Mouse (Mus musculus) cerebellum, adult 18-20 months (tissue): ENCODE data around the gene Cyth4.
A peak's percentile ranks its signal among the peaks of the same experiment; 100 is the strongest.

Experiments used
- DNase-seq, 2 experiments: peaks; one replicate each; pipeline ENCODE4 v3.0.0; 2021

Cyth4 gene

GRCm38 (mm10) chr15:78596914-78597313 lies at the start of gene Cyth4:
Gene Cyth4 (plus strand): TSS chr15:78597047.
- no peak for DNase-seq

DNA sequence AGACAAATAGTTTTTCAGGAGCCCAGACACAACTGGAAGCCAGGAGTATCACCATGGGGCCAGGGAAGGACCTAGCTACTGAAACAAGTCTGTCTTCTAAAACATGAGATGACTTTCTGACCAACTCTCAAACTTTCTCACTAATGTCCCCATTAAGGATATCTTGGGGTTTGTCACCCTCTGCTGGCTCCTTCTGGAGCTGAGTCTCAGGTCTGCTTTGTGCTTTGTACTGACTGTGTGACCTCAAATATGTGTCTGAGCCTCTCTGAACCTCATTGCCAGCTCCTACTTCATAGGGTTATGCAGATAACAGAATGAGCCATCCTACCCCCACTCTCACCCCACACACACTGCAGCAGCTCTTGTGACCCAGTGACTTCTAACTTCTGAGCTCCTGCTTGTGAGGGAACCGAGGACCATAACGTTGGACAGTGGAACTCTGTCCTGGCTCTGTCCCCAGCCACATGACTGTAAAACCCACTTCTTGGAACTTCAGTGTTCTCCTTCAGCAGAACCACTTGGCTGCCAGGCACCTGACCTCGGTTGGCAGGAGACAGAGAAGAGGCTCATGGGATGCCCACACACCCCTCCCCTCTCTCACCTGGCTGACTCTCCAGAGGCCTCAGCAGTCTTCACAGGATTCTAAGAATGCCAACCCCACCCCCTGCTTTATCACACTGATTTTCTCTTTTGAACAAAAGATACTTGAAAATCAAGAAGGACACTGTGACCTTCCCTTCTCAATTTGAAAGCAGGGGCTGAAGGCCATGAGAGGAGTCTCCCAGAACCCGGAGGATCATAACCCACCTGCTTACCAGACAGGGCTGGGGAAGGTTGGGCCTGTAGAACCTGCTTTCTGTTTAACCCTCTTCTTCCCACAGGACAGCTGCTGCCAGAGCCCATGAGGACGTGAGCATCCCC lies 49.2 kb upstream of the Cyth4 start:
- peak; percentile 53 to 58 for DNase-seq

DNA sequence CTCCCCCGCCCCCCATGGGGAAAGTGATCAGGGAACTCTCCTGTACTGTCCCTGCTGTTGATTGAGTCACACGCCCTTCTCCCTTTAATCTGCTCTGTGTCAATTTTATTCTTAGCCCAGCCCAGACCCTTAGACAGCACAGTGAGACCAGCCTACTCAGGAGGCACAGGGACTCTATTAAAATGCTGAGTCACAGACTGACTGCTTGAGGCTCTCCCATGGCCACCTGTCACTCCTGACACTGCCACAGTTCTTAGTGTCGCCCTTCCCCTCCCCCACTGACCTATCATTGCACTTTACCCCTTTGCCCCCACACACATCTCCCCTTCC lies 48.5 kb upstream of the Cyth4 start:
- DNase-seq = no peak

DNA sequence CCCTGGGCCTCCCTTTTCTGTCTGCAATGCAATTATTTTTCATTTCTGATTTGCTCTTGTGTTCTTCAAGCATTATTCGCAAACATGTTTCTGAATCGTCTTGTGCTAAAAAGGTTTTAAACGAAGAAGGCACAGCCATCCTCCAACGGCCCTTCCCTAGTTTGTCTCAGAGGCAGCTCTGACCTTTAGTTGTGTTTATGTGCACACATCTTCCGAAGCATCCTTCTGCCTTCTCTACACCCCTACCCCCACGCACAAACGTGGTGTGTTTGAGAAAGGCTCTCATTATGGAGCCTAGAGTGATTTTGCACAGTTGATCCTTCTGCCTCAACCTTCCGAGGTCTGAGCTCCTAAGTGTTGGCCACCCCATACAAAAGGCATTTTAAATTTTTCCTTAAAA lies 48.1 kb upstream of the Cyth4 start:
- DNase-seq = no peak

GRCm38 (mm10) chr15:78549189-78549734 lies 47.6 kb upstream of the Cyth4 start:
- no peak for DNase-seq

- no peak for DNase-seq
Measured at GRCm38 (mm10) chr15:78554545-78555313, 42.1 kb upstream of the Cyth4 start.

DNA sequence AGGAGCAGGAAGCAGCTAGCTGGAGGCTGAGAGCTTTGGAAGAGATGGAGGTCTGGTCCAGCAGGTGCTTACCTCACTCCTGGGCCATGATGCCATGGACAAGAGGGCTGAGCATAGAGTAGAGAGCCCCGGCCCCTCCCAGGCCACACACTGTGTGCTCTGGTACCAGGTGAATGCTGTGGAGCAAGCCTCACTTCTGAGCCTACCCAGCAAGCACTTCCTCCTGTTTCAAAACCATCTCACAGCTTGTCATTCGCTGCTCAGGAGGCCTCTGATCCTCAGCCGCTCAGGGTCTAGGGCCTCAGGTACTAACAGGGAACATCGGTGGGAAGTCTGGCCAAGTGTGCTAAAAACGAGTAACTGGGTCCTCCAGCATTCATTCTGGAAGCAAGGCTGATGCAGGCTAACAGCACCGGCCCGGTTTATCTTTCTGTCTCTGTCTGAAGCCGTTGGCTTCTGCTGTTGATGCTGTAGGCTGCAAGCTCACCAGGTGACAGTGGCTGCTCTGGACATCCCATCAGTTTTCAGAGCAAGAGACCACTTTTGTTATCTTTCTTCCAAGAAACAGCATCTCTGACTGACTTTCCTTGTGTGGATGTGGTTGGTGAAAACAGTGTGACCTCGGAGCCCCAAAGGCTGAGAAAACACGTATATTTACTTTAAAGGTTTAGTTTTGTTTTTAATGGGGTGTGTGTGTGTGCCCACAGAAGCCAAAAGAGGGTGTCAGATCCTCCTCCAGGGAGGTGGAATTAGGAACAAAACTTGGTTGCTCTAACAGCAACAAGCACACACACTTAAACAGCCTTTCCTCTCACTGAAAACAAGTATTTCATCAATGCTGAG lies 38.9 kb upstream of the Cyth4 start:
- DNase-seq = no peak

- no peak for DNase-seq
Measured at GRCm38 (mm10) chr15:78559141-78559979, 37.5 kb upstream of the Cyth4 start.

GRCm38 (mm10) chr15:78563344-78563743 lies 33.5 kb upstream of the Cyth4 start:
- DNase-seq = no peak

DNA sequence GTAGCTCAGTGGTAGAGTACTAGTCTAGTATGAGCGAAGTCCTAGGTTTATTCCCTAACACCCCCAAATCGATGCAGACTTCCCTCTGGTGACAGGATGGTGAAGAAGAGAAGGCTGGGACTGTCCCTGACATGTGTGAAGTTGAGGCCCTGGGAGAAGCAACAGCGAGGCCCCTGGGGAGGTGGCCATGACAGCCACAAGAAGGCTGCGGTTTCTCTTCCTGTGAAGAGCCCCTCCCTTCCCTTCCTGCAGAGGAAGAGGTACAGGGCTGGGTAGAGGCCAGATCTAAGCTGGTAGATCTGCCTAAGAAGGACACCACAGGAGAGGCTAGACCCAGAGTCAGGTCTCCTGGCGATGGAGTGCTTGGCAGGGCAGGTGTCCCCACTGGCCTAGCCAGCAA lies 32.9 kb upstream of the Cyth4 start:
- no peak for DNase-seq

DNA sequence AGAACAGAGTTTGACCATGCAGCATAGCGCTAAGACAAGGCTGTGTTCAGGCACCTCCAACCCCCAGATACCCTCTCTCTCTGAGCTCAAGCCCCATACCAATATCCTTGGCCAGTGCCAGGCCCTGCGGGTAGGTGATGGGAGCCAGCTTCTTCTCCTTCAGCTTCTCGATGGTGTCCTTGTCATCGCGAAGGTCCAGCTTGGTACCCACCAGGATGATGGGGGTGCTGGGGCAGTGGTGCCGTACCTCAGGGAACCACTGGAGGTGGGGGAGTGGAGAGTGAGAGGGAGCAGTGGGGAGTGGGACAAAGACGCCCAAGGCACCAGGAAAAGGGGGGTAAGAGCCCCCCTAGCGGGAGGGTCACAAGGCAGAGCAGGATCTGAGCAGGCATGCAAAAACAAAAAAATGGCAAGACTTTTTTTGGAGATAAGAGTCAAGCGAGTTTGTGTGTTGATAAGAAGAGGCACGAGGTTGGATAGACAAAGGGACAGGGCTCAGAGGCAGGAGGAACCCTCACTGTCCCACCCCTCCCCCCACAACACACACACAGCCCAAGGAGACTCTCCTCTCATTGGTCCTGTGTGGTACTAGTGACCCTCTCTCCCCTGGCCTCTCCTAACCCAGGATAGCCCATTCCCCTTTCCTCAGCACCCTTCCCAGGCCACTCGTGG lies 31.9 kb upstream of the Cyth4 start:
- no peak for DNase-seq

DNA sequence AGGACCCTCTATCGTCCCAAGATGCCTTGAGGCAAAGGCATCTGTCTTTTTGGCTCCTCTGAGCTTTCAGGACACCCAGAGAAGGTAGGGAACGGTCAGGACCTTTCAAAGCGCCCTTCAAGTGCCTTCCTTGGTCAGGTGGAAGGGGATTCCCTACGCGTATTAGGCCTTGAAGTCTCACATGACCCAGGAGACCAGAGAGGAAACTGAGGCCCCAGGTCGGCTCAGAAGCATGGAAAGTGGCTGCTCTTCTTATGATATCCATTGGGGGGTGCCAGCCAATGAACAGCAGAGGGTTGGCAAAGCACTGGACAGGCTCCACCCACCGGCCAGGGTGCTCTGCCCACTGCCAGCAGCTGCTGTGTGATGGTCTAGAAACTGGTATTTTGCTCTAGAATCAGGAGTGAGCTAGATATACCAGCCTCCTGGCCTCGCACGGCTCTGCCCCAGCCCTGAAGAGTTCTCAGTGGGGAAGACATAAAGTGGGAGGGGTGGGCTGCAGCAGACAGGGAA lies 29.2 kb upstream of the Cyth4 start:
- DNase-seq = no peak

DNA sequence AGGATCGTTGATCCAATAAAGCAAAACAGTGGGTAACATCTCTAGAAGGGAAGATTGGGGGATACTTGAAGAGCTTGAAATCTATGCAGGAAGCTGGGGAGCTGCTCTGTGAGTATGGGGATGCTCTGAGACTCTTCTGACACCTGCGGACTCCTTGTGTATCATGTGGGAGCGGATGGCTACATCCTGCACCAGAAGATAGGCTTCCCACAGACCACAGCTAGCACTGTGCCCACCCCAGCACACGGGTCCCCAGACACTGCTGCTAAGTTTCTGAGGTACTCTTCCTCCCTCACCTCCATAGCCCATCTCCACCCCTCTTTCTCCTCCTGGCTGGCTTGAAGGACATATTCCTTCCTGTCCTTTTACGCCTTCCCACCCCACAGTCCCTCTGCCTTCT lies 26.7 kb upstream of the Cyth4 start:
- DNase-seq = no peak

DNA sequence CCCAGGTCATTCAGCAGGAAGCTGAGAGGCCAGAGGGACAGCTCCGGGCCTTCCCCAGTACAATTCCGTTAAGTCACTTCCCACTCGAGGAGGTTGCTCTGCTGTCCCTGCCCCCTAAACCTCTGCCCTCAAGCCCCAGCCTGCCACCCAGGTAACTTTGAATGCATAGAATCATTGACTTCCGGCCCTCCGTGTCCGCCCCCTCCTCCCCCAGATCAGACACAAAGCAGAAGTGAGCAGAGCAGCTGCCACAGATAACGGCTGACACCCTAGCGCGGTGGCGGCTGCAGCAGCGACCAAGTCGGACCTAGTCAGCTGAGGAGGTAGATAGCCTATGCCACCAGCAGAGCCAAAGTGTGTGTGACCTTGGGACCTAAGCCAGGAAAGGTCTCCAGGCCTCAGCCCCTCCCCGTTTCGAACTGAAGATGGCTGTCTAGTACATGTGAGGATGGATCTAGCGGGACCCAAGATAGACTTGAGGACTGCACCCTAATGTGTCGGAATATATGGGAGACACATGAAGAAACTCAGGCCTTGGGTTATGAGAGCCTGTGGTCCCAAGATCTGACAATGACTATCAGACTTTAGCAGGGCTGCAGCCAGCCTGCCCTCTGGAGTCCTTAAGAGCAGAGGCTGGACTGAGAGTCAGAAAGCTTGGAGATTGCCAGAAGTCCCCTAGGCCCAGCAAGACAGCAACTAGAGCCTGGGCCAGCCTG lies 25.1 kb upstream of the Cyth4 start:
- no peak for DNase-seq

- no peak for DNase-seq
Measured at GRCm38 (mm10) chr15:78572270-78572600, 24.6 kb upstream of the Cyth4 start.

DNA sequence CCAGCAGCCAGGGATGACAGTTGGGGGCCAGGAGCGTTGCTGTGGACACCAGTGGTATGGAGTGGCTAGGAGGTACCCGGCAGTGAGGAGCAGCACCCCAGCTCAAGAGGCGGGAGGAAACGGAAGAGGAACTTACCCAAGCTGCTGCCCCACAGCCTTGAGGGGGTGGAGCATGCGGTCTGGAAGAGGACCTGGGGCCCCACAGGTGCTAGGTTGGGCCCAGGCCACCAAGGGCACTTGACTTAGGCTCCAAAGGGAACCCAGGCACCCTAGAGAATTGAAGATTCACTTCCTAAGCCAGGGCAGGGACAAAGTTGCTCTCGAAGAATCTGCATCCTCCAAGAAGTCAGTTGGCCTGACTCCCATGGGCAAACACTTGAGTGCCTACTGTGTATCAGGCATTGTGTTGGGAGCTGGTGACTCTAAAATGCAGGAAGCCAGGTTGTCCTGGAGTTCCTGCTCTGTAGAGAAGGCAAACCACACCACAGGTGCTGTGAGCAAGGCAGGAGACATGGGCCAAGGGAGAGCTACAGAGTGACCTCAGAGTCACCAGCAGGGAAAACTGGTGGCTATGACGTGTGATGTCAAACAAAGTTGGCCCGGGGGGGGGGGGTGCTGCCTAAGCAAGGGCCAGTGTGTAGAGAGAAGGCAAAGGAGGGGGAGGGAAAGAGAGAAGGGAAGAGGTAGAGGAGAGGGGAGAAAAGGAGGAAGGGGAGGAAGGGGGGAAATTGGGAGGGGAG lies 24.0 kb upstream of the Cyth4 start, which contains the start of gene Rac2:
TSS of gene Rac2 (minus strand) at position 126 of the 740 bp plus-strand sequence.
- DNase-seq = no peak

GRCm38 (mm10) chr15:78576284-78576810 lies 20.5 kb upstream of the Cyth4 start:
- no peak for DNase-seq

DNA sequence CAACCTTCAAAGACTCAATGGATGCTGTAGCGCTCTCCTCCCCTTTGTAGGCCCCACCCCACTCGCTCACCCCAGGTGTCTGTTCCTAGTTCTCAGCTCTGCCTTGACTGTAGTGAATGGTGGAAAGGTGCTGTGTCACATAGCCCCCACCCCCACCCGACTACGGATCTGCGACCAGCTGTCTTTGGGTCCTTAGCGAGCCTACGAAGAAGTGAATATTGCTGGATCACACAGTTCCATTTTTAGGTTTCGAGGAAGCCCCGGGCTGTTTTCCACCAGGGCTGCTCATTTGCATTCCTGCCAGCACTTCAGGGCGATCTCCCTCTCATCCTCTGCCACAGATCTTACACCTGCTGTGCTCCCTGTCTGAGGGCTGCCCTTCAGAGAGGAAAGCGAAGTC lies 13.5 kb upstream of the Cyth4 start:
- no peak for DNase-seq

DNA sequence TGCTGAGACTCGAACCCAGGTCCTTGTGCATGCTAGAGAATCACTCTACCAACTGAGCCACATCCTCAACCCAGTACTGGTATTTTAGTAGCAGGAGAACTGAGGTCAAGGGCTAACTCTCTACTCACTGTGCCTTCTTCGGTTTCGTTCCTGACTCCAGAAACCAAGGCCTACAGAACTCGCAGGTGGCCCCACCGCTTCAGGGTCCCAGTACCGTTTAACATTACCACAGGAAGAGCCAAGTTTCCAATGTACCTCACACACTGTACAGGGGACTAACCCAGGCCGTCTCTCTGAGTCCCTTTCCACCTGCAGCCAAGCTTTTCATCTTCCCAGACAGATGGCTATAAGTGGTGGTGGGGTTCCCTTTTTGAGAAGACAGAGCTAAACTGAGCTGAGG lies 11.4 kb upstream of the Cyth4 start:
- no peak for DNase-seq
